Mouse (Mus musculus) kidney, embryonic 14.5 days (tissue): ENCODE data around the gene Ap3m1. TPM values are rescaled to one million over a fixed set of nuclear protein-coding genes. Genes with fewer than 3 reads are reported as not detected.
A peak's percentile ranks its signal among the peaks of the same experiment; 100 is the strongest.

ENCODE experiments used
- ATAC-seq: fragments of 200-750 bp; cut with Nextera tagmentation; 2 replicates; pipeline ENCODE4 v1.8.0; 2017; ENCODE audit warnings: moderate number of reproducible peaks, mild to moderate bottlenecking, moderate TSS enrichment, moderate library complexity; ENCODE audit not compliant: low FRiP score, low TSS enrichment
- H3K27ac ChIP-seq: fragments of 300-500 bp; sonication (generic); 2 replicates; pipeline ENCODE4 v1.5.1; 2014; ENCODE audit warnings: low read depth, mild to moderate bottlenecking, low read length, moderate library complexity, mixed read lengths
- H3K27me3 ChIP-seq: fragments of 300-500 bp; sonication (generic); 2 replicates; pipeline ENCODE4 v1.6.1; 2014; ENCODE audit warnings: mild to moderate bottlenecking, low read length; ENCODE audit not compliant: control insufficient read depth, insufficient read depth
- H3K36me3 ChIP-seq: fragments of 300-500 bp; sonication (generic); 2 replicates; pipeline ENCODE4 v1.6.1; 2014; ENCODE audit warnings: low read length, mixed read lengths; ENCODE audit not compliant: control insufficient read depth, insufficient read depth
- H3K4me1 ChIP-seq: fragments of 300-500 bp; sonication (generic); 2 replicates; pipeline ENCODE4 v1.6.1; 2014; ENCODE audit warnings: low read length, mixed read lengths; ENCODE audit not compliant: control insufficient read depth, insufficient read depth
- H3K4me2 ChIP-seq: fragments of 300-500 bp; sonication (generic); replicated peaks from 2 replicates; pipeline ENCODE4 v1.6.1; 2014; ENCODE audit warnings: low read depth, mild to moderate bottlenecking, low read length
- H3K4me3 ChIP-seq: fragments of 300-500 bp; sonication (generic); 2 replicates; pipeline ENCODE4 v1.5.1; 2014; ENCODE audit warnings: mild to moderate bottlenecking, low read length
- H3K9ac ChIP-seq: fragments of 300-500 bp; sonication (generic); 2 replicates; pipeline ENCODE4 v1.6.1; 2014; ENCODE audit warnings: low read depth, mild to moderate bottlenecking, low read length, moderate library complexity
- H3K9me3 ChIP-seq: fragments of 300-500 bp; sonication (generic); 2 replicates; pipeline ENCODE4 v1.6.1; 2016; ENCODE audit warnings: low read length; ENCODE audit not compliant: control insufficient read depth
- WGBS: fragments of 180-500 bp; shearing (Covaris S2); extraction: QIAGEN DNeasy Blood & Tissue Kit; methylation state at CpG from one replicate; pipeline ENCODE4 v1.1.7; 2014; 5-methylcytosine and 5-hydroxymethylcytosine counted together
- polyA plus RNA-seq: library from polyadenylated mRNA; unstranded; fragments of >200 nt; fragmentation: Nextera tagmentation; extraction: Ambion mirVana; gene quantifications from 2 replicates; pipeline ENCODE4 v1.2.1, GENCODE M21; 2014

Gene Ap3m1
- polyA plus RNA-seq, 1 experiment from 2014 or later = 89.8 TPM

GRCm38 (mm10) chr14:21053586-21053985 is 1.3 kb upstream of the Ap3m1 start:
- Histone ChIP-seq H3K27me3 (no peaks in the 10 kb centered on the region), H3K9me3 (no peaks in the 10 kb centered on the region), H3K4me3 (peak overlapping the region; percentile 77; the same call in 1 of the 2 replicates), H3K4me1 (peaks cover 10% of the 10 kb centered on the region; the same call in 1 of the 2 replicates), H3K9ac (no peak overlapping the region), H3K4me2 (peak overlapping the region; percentile 78), H3K36me3 (peaks cover 5% of the 10 kb centered on the region; the same call in 1 of the 2 replicates), H3K27ac (no peak overlapping the region)
- ATAC-seq = no peak
- 58% methylated on average over 7 of the region's 7 CpGs for WGBS

GRCm38 (mm10) chr14:21053151-21053550 is 843 bp upstream of the Ap3m1 start:
- Histone ChIP-seq H3K27ac (peak overlapping the region; percentile 77), H3K36me3 (peaks cover 5% of the 10 kb centered on the region; the same call in 1 of the 2 replicates), H3K4me2 (peak overlapping the region; percentile 78), H3K9me3 (no peaks in the 10 kb centered on the region), H3K4me1 (peaks cover 10% of the 10 kb centered on the region; the same call in 1 of the 2 replicates), H3K9ac (peak overlapping the region; percentile 59; the same call in 1 of the 2 replicates), H3K27me3 (no peaks in the 10 kb centered on the region), H3K4me3 (peak overlapping the region; percentile 77)
- 10% methylated on average over 8 of the region's 8 CpGs for WGBS
- ATAC-seq = no peak

- WGBS = 0% methylated on average over 25 of the region's 25 CpGs
- ATAC-seq = peak; percentile 87
Observed at GRCm38 (mm10) chr14:21052781-21053130, 448 bp upstream of the Ap3m1 start.

DNA sequence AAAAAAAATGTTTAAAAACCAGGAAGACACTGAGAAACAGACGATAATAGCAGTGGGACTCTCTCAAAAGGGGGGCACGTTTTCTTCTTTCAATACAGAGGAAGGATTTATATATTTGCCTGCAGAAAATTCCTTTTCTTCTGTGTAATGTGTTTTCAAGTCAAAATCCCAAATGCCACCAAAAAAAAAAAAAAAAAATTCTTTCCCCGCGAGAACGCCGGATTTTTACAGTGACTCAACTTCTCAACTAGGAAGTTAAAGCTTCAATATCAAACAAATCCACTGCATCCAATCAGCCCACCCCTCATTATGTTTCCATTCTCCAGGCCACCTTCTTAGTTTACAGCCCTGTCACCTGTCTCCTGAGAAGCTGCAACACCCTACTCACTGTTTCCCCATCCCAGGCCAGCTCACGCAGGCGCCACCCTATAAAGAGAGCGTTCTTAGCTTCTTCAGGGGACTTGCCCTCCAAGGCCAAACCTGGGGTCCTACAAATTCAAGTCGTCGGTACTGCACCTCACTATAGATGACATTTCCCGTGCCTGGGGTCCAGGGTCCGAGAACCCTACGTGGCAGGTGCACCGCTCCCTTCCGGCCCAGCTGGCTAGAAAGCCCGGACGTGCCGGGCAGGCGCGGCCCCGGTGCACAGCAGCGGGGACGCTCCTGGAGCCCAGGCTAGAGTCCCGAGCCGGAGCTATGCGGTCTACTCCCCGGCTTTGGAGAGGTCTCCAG is 762 bp downstream of the Ap3m1 start:
- peak overlapping the region; percentile 75 for H3K27ac ChIP-seq
- peak overlapping the region; percentile 68 for H3K9ac ChIP-seq
- peak overlapping the region; percentile 77 for H3K4me3 ChIP-seq
- WGBS = 8% methylated on average over 28 of the region's 28 CpGs
- H3K9me3 ChIP-seq = no peaks in the 10 kb centered on the region
- no peaks in the 10 kb centered on the region for H3K27me3 ChIP-seq
- H3K4me2 ChIP-seq = peak overlapping the region; percentile 52
- peaks cover 10% of the 10 kb centered on the region; the same call in 1 of the 2 replicates for H3K4me1 ChIP-seq
- H3K36me3 ChIP-seq = peaks cover 5% of the 10 kb centered on the region; the same call in 1 of the 2 replicates
- ATAC-seq = no peak; the same call in 1 of the 2 replicates

More at GRCm38 (mm10) chr14:21052781-21053130, 448 bp upstream of the Ap3m1 start:
- H3K27me3 ChIP-seq = no peaks in the 10 kb centered on the region
- H3K9ac ChIP-seq = peak overlapping the region; percentile 59
- H3K4me2 ChIP-seq = peak overlapping the region; percentile 78
- H3K36me3 ChIP-seq = peaks cover 5% of the 10 kb centered on the region; the same call in 1 of the 2 replicates
- H3K27ac ChIP-seq = peak overlapping the region; percentile 77
- H3K9me3 ChIP-seq = no peaks in the 10 kb centered on the region
- peaks cover 10% of the 10 kb centered on the region; the same call in 1 of the 2 replicates for H3K4me1 ChIP-seq
- peak overlapping the region; percentile 77 for H3K4me3 ChIP-seq

DNA sequence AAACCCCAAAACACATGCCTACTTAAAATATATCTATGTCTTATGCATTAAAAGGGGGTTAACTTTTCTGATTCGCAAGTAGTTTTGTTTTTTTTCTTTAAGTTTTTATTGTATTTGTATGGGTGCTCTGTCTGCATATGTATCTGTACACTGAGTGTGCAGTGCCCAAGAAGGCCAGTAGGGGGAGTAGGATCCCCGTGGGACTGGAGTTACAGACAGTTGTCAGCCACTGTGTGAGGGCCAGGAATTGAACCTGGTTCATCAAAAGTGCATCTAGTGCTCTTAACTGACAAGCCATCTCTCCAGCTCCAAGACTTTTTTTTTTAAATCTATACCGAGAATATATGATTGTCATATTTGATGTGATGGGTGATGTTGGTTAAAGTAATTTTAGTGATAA is 1.6 kb downstream of the Ap3m1 start:
- H3K4me3 ChIP-seq = no peak overlapping the region; the same call in 1 of the 2 replicates
- no peaks in the 10 kb centered on the region for H3K9me3 ChIP-seq
- no peaks in the 10 kb centered on the region for H3K27me3 ChIP-seq
- 77% methylated on average over 3 of the region's 3 CpGs for WGBS
- ATAC-seq = no peak
- H3K4me2 ChIP-seq = no peak overlapping the region
- H3K27ac ChIP-seq = no peak overlapping the region
- peaks cover 8% of the 10 kb centered on the region; the same call in 1 of the 2 replicates for H3K36me3 ChIP-seq
- H3K4me1 ChIP-seq = peaks cover 10% of the 10 kb centered on the region; the same call in 1 of the 2 replicates
- H3K9ac ChIP-seq = no peak overlapping the region

DNA sequence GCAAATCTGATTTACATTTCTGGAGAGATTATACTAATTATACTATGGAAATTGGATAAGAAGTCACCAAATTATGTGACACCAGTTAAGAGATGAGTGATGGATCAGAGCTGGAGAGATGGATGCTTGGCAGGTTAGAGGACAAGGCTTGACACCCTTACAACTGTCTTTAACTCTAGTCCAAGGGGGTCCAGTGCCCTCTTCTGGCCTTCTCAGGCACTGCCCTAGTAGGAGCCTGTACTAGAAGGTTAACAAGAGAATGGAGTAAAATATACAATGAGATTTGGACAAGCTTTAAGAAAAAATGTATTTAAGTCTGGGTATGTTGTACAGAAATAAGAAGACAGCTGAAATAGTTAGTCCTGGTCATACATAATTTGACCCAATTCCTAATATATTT is 3.4 kb downstream of the Ap3m1 start:
- peaks cover 7% of the 10 kb centered on the region; the same call in 1 of the 2 replicates for H3K36me3 ChIP-seq
- no peaks in the 10 kb centered on the region for H3K27me3 ChIP-seq
- no peak overlapping the region for H3K4me3 ChIP-seq
- no peak overlapping the region for H3K9ac ChIP-seq
- no peak overlapping the region for H3K27ac ChIP-seq
- H3K4me1 ChIP-seq = peaks cover 9% of the 10 kb centered on the region; the same call in 1 of the 2 replicates
- no peak overlapping the region for H3K4me2 ChIP-seq
- no peaks in the 10 kb centered on the region for H3K9me3 ChIP-seq
- no peak for ATAC-seq

DNA sequence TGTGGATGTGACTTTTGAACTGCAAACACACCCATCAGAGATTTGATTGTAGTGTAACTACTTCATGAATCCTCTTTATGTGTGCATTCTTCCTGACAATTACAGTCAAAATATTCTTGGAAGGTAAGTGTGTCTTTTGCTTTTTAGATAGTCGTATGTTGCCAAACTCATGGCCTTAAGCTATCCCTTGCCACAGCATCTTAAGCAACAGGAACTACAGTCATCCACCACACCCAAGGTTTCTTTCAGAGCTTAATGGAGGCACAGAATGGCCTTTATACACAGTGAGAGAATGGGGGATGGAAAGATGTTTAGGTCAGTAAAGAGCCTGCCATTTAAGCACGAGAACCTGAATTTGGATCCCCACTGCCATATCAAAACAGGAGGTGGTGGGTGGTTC is 4.5 kb downstream of the Ap3m1 start:
- WGBS = 82% methylated on average over 2 of the region's 2 CpGs
- Histone ChIP-seq H3K27me3 (no peaks in the 10 kb centered on the region), H3K9me3 (no peaks in the 10 kb centered on the region), H3K9ac (no peak overlapping the region), H3K4me2 (no peak overlapping the region), H3K27ac (no peak overlapping the region), H3K36me3 (peaks cover 7% of the 10 kb centered on the region), H3K4me1 (no peaks in the 10 kb centered on the region), H3K4me3 (no peak overlapping the region)
- ATAC-seq = no peak

- 86% methylated on average over 4 of the region's 4 CpGs for WGBS
- no peaks in the 10 kb centered on the region for H3K27me3 ChIP-seq
- no peak for ATAC-seq
- H3K36me3 ChIP-seq = peaks cover 46% of the 10 kb centered on the region
- H3K9me3 ChIP-seq = no peaks in the 10 kb centered on the region
- no peak overlapping the region for H3K4me2 ChIP-seq
- no peaks in the 10 kb centered on the region for H3K4me1 ChIP-seq
- no peak overlapping the region for H3K27ac ChIP-seq
- no peak overlapping the region for H3K9ac ChIP-seq
- no peak overlapping the region for H3K4me3 ChIP-seq
Observed at GRCm38 (mm10) chr14:21039623-21040022, 12.7 kb downstream of the Ap3m1 start.

DNA sequence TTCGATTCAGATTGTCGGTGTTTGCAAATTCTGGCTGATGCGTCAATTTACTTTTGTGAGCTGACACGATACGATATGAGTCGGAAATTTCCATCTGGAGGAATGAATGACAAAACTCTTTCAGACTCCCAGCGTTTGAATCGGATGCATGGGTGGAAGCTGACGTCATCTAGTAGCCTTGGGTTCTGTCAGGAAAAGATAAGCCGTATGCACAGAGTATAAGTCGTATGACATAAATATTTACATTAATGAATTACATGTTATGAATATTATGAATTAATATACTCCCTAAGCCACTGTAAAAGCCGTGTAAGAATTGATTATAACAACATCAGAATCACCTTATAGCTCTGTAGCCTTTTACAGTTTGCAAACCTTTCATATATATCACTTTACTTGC is 13.2 kb downstream of the Ap3m1 start:
- Histone ChIP-seq H3K36me3 (peaks cover 47% of the 10 kb centered on the region), H3K4me1 (no peaks in the 10 kb centered on the region), H3K4me2 (no peak overlapping the region), H3K4me3 (no peak overlapping the region), H3K9me3 (no peaks in the 10 kb centered on the region), H3K27ac (no peak overlapping the region), H3K9ac (no peak overlapping the region), H3K27me3 (no peaks in the 10 kb centered on the region)
- WGBS = 92% methylated on average over 12 of the region's 12 CpGs
- no peak for ATAC-seq
